Mouse (Mus musculus): Measurements from ENCODE around the gene Tmprss11a. TPM values are rescaled to one million over a fixed set of nuclear protein-coding genes. Genes with fewer than 3 reads are reported as not detected.

The Tmprss11a gene
- polyA plus RNA-seq, 1 experiment from 2014 or later, result not detected

DNA sequence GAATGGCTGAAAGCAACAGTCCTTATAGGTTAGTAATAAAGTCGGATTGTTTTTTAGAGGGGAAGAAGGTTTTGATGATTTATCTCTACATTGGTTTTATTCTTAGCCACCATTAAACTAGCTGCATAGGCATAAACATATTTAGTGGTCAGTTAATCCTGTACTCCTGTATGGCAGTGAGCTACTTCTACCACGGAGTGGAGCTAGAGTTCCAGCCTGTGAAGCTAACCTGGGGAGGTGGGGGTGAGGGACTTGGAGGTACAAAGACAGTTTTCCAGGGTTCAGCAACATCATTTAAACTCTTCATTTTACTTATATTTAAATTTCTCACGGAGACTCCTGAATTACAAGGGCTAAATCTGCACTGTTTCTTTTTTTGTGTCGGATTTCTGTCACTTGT, 49.3 kb downstream of the Tmprss11a start:
- 19% methylated on average over 4 of the region's 4 CpGs for WGBS
- Histone ChIP-seq H3K27ac (no peak overlapping the region), H3K4me3 (no peak overlapping the region), H3K9ac (no peak overlapping the region), H3K27me3 (no peaks in the 10 kb centered on the region), H3K4me1 (replicated peaks) (no peaks in the 10 kb centered on the region), H3K4me2 (no peak overlapping the region), H3K9me3 (replicated peaks) (no peaks in the 10 kb centered on the region), H3K36me3 (no peaks in the 10 kb centered on the region)
- no peak for ATAC-seq (replicated peaks; ENCODE audit: insufficient number of reproducible peaks, insufficient read depth, low FRiP score, low read depth)

DNA sequence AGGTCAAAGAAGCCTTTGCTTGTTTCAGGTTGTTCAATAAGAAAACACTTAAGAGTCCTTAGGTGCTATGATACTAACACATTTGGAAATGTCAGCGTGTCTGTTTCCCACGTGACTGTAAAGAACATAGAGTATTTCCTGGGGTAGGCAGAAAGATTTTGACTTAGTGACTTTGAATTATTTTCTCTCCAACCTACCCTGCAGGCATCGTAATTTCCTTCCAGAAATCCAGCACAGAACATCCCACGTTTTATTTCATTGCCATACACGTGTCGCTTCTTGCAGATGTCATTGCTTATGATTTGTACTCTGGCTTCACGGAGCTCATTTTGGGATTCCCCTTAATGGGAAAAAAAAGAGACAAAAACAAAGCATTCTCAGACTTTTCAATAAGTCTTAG, 54.5 kb downstream of the Tmprss11a start:
- 74% methylated on average over 7 of the region's 7 CpGs for WGBS
- no peak for ATAC-seq (replicated peaks; ENCODE audit: insufficient number of reproducible peaks, insufficient read depth, low FRiP score, low read depth)
- Histone ChIP-seq H3K4me3 (no peak overlapping the region), H3K9me3 (replicated peaks) (no peaks in the 10 kb centered on the region), H3K36me3 (no peaks in the 10 kb centered on the region), H3K27ac (no peak overlapping the region), H3K4me2 (no peak overlapping the region), H3K9ac (no peak overlapping the region), H3K27me3 (no peaks in the 10 kb centered on the region), H3K4me1 (replicated peaks) (no peaks in the 10 kb centered on the region)

DNA sequence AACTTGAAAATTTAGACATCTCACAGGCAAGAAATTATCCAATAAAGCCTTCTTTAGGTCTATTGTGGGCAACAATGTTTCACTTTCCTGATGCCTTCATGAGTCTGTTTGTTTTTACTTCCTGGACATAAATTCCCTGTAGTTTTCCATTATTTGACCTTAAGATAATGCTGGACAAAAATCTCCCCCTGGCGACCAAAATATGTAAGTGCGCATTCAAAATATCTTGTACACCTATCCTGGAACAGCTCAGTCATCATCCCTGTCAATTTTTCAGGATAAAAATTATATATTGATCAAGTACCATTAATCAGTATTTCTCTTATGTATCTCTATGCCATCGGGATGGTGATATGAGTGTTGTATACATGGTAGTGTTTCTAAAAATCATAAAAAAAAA, 58.0 kb downstream of the Tmprss11a start:
- H3K36me3 ChIP-seq, result no peaks in the 10 kb centered on the region
- no peak for ATAC-seq (replicated peaks; ENCODE audit: insufficient number of reproducible peaks, insufficient read depth, low FRiP score, low read depth)
- no peaks in the 10 kb centered on the region for H3K9me3 ChIP-seq (replicated peaks)
- 20% methylated on average over 3 of the region's 3 CpGs for WGBS
- no peak overlapping the region for H3K9ac ChIP-seq
- no peaks in the 10 kb centered on the region for H3K27me3 ChIP-seq
- H3K27ac ChIP-seq, result no peak overlapping the region
- H3K4me2 ChIP-seq, result no peak overlapping the region
- H3K4me1 ChIP-seq (replicated peaks), result no peaks in the 10 kb centered on the region
- H3K4me3 ChIP-seq, result no peak overlapping the region

DNA sequence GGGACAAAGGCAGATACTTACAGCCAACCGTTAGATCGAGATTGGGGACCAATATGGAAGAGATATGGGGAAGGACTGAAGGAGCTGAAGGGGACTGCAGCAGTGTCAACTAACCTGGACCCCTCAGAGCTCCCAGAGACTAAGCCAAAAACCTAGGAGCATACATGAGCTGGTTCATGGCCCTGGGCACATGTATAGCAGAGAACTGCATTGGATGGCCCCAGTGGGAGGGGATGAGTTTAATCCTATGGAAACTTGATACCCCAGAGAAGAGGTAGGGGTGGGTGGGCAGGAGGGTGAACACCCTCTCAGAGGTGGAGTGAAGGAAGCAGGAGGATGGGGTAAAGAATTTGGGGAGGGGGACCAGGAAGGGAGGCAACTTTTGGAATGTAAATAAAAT, 60.8 kb downstream of the Tmprss11a start:
- H3K4me2 ChIP-seq, result no peak overlapping the region
- no peaks in the 10 kb centered on the region for H3K4me1 ChIP-seq (replicated peaks)
- no peaks in the 10 kb centered on the region for H3K9me3 ChIP-seq (replicated peaks)
- H3K9ac ChIP-seq, result no peak overlapping the region
- no peak overlapping the region for H3K27ac ChIP-seq
- ATAC-seq (replicated peaks; ENCODE audit: insufficient number of reproducible peaks, insufficient read depth, low FRiP score, low read depth), result no peak
- H3K27me3 ChIP-seq, result no peaks in the 10 kb centered on the region
- 77% methylated on average over 2 of the region's 2 CpGs for WGBS
- no peaks in the 10 kb centered on the region for H3K36me3 ChIP-seq
- H3K4me3 ChIP-seq, result no peak overlapping the region

DNA sequence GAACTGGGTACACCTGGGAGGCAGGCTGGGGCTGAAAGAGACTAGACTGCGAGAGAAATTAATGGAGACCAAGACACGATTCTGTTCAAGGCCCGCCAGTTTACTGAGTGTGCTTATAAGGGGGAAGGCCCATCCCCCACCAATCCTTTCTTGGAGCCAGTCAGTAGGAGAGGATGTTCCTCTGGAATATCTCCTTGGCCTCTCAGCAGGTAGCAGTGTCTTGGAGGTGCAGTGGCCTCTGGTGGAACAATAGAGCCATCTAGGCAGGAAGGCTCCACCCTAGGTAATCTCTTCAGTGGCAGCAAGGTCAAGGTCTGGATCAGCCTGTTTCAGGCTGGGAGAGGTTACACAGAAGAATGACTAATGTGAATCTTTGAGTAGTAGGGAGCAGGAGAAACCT, 61.6 kb downstream of the Tmprss11a start:
- 84% methylated on average over 3 of the region's 3 CpGs for WGBS
- Histone ChIP-seq H3K4me2 (no peak overlapping the region), H3K4me3 (no peak overlapping the region), H3K36me3 (no peaks in the 10 kb centered on the region), H3K27me3 (no peaks in the 10 kb centered on the region), H3K4me1 (replicated peaks) (no peaks in the 10 kb centered on the region), H3K9me3 (replicated peaks) (no peaks in the 10 kb centered on the region), H3K9ac (no peak overlapping the region), H3K27ac (no peak overlapping the region)
- no peak for ATAC-seq (replicated peaks; ENCODE audit: insufficient number of reproducible peaks, insufficient read depth, low FRiP score, low read depth)

DNA sequence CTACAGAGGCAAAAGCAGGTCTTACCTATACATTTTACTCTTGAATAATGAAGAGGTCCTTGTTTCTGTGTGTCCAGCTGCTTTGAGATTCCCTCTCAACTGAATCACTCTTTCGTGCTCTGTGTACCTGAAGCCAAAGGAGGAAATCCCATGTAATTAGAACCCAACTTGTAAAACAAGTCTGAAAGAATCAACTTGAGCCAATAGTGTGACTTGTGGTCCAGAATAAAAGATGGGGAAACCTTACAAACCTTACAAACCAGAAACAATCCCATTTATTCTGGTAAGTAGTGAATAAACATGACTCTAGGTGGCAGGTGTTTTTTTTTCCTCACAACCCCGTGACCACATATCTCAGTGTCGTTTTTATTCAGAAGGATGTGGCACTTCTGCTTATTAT, 95.5 kb downstream of the Tmprss11a start, which contains the start of gene Tmprss11d:
Tmprss11d (minus strand) TSS at position 101 of the 400 bp plus-strand sequence.
- no peak for ATAC-seq (replicated peaks; ENCODE audit: insufficient number of reproducible peaks, insufficient read depth, low FRiP score, low read depth)
- Histone ChIP-seq H3K36me3 (no peaks in the 10 kb centered on the region), H3K27ac (no peak within 1 kb of the TSS), H3K4me1 (replicated peaks) (no peaks in the 10 kb centered on the region), H3K27me3 (no peaks in the 10 kb centered on the region), H3K9me3 (replicated peaks) (no peaks in the 10 kb centered on the region), H3K9ac (no peak within 1 kb of the TSS), H3K4me2 (no peak within 1 kb of the TSS), H3K4me3 (no peak within 1 kb of the TSS)
- WGBS, result 57% methylated on average over 3 of the region's 3 CpGs

Other genes with a start within 250 kb of the Tmprss11a start
- not detected in 2 replicates for gene Tmprss11c, start 179.7 kb downstream of the Tmprss11a start, polyA plus RNA-seq (2015; fragmentation: Nextera tagmentation; extraction: Ambion mirVana)
- 0.11 TPM in 1 of 2 replicates, not detected in the other for gene Tmprss11d, start 95.6 kb downstream of the Tmprss11a start, polyA plus RNA-seq (2015; fragmentation: Nextera tagmentation; extraction: Ambion mirVana)
- gene Tmprss11g, start 49.6 kb upstream of the Tmprss11a start, polyA plus RNA-seq (2015; fragmentation: Nextera tagmentation; extraction: Ambion mirVana), result 0.05 TPM in 1 of 2 replicates, not detected in the other
- gene Tmprss11f, start 163.4 kb upstream of the Tmprss11a start, polyA plus RNA-seq (2015; fragmentation: Nextera tagmentation; extraction: Ambion mirVana), result not detected in 2 replicates
- gene Tmprss11b, start 207.4 kb upstream of the Tmprss11a start, polyA plus RNA-seq (2015; fragmentation: Nextera tagmentation; extraction: Ambion mirVana), result not detected in 2 replicates